Mouse (Mus musculus): ENCODE measurements around the gene Rfx5. TPM values are rescaled to one million over a fixed set of nuclear protein-coding genes. Genes with fewer than 3 reads are reported as not detected.

The Rfx5 gene
- polyA plus RNA-seq, 2 experiments from 2014 or later, result 9.4 to 10.9 TPM

GRCm38 (mm10) chr3:95002569-95002968 lies 48.7 kb downstream of the Rfx5 start:
- no peak for ATAC-seq

DNA sequence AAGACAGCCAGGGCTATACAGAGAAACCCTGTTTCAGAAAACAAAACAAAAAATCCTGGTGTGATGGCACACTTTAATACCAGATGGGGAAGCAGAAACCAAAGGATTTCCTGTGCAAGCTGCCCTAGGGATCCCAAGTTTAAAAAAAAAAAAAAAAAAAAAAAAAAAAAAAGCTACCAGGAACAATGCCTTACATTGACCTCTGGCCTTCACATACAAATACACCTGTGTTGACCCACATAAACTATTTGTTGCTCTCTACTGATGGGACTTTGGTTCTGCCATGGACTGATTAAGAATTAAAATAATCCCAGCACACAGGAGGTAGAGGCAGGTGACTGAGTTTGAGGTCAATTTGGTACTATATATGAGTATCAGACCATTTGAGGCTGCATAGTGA lies 49.4 kb downstream of the Rfx5 start:
- no peak for ATAC-seq

DNA sequence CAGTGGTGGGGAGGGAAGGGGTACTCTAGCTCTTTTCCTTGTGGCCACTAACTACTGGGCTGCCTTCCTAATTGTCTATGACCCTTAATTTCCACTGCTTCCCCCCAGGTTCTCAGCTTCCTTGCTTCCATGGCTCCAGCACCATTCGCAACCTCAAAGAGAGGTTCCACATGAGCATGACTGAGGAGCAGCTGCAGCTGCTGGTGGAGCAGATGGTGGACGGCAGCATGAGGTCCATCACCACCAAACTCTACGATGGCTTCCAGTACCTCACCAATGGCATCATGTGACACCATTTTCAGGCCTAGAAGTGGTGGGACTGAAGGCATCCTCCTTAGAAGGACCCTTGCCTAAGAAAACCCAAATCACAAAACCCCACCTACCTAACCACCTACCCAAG lies 51.8 kb downstream of the Rfx5 start:
- ATAC-seq, result no peak

DNA sequence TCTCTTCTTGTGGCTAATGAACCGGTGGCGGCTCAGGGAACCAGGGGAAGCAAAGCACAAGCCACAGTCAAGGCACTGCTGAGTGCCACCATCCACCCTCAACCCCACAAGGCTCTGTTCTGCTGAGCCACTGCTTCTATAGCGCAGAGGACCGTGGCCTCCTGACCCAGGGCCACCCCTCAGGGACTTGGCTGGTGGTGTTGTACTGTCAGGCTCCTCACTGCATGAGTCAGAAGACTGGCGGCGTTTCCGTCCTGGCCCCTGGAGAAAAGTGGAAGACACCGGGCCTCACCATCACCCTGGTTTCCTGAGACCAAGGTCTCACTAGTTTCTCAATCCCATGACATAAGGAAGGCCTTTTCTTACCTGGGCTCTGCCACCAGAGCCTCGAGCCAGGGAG lies 53.8 kb downstream of the Rfx5 start:
- ATAC-seq, result no peak

GRCm38 (mm10) chr3:95010396-95010795 lies 56.5 kb downstream of the Rfx5 start:
- ATAC-seq, result no peak

Other genes starting within 250 kb of the Rfx5 start
- gene Cgn, start 167.6 kb upstream of the Rfx5 start, polyA plus RNA-seq (2017; shearing (Covaris generic)), result under 1 TPM in 1 of 2 experiments, not detected in 1; 0.26 TPM
- 10 to 100 TPM; 21.3 to 22.0 TPM for gene Pogz, start 116.5 kb upstream of the Rfx5 start, polyA plus RNA-seq (2017; shearing (Covaris generic))
- gene Psmb4, start 67.1 kb upstream of the Rfx5 start, polyA plus RNA-seq (2017; shearing (Covaris generic)), result 100 to 1,000 TPM; 114 to 155 TPM
- 1 to 10 TPM; 4.6 to 5.2 TPM for gene Selenbp1, start 21.0 kb upstream of the Rfx5 start, polyA plus RNA-seq (2017; shearing (Covaris generic))
- gene Pi4kb, start 20.7 kb downstream of the Rfx5 start, polyA plus RNA-seq (2017; shearing (Covaris generic)), result 10 to 100 TPM in 1 of 2 experiments, 1 to 10 TPM in 1; 9.4 to 17.1 TPM
- 10 to 100 TPM; 10.9 to 24.0 TPM for gene Zfp687, start 61.4 kb downstream of the Rfx5 start, polyA plus RNA-seq (2017; shearing (Covaris generic))
- 100 to 1,000 TPM; 171 to 277 TPM for gene Psmd4, start 88.5 kb downstream of the Rfx5 start, polyA plus RNA-seq (2017; shearing (Covaris generic))
- gene Pip5k1a, start 152.9 kb downstream of the Rfx5 start, polyA plus RNA-seq (2017; shearing (Covaris generic)), result 10 to 100 TPM; 13.4 to 14.3 TPM
- gene Vps72, start 156.9 kb downstream of the Rfx5 start, polyA plus RNA-seq (2017; shearing (Covaris generic)), result 10 to 100 TPM; 64.3 to 69.5 TPM
- 1 to 10 TPM; 2.5 TPM for gene Tmod4, start 170.4 kb downstream of the Rfx5 start, polyA plus RNA-seq (2017; shearing (Covaris generic))
- gene Scnm1, start 179.9 kb downstream of the Rfx5 start, polyA plus RNA-seq (2017; shearing (Covaris generic)), result 100 to 1,000 TPM; 110 TPM
- gene Lysmd1, start 180.0 kb downstream of the Rfx5 start, polyA plus RNA-seq (2017; shearing (Covaris generic)), result 10 to 100 TPM; 25.4 to 43.9 TPM
- 100 to 1,000 TPM; 238 to 312 TPM for gene Tnfaip8l2, start 188.3 kb downstream of the Rfx5 start, polyA plus RNA-seq (2017; shearing (Covaris generic))
- under 1 TPM in 1 of 2 experiments, not detected in 1; 0.08 TPM for gene Sema6c, start 206.4 kb downstream of the Rfx5 start, polyA plus RNA-seq (2017; shearing (Covaris generic))